Mouse (Mus musculus): ENCODE data around the gene Zfp281. TPM values are rescaled to one million over a fixed set of nuclear protein-coding genes. Genes with fewer than 3 reads are reported as not detected.

The Zfp281 gene
- polyA plus RNA-seq, 1 experiment from 2014 or later = 20.6 TPM

- WGBS = 81% methylated on average over 3 of the region's 3 CpGs
- H3K4me1 ChIP-seq (replicated peaks) = no peaks in the 10 kb centered on the region
- ATAC-seq (ENCODE audit: low FRiP score, low read depth) = no peak
- no peak overlapping the region for H3K4me3 ChIP-seq
- H3K4me2 ChIP-seq = no peak overlapping the region
- no peaks in the 10 kb centered on the region for H3K36me3 ChIP-seq
- no peak overlapping the region for H3K9ac ChIP-seq
- H3K27ac ChIP-seq (replicated peaks) = no peak overlapping the region
- no peaks in the 10 kb centered on the region for H3K27me3 ChIP-seq
- no peaks in the 10 kb centered on the region for H3K9me3 ChIP-seq
These were observed 24.6 kb upstream of the Zfp281 start for GRCm38 (mm10) chr1:136600067-136600466.

DNA sequence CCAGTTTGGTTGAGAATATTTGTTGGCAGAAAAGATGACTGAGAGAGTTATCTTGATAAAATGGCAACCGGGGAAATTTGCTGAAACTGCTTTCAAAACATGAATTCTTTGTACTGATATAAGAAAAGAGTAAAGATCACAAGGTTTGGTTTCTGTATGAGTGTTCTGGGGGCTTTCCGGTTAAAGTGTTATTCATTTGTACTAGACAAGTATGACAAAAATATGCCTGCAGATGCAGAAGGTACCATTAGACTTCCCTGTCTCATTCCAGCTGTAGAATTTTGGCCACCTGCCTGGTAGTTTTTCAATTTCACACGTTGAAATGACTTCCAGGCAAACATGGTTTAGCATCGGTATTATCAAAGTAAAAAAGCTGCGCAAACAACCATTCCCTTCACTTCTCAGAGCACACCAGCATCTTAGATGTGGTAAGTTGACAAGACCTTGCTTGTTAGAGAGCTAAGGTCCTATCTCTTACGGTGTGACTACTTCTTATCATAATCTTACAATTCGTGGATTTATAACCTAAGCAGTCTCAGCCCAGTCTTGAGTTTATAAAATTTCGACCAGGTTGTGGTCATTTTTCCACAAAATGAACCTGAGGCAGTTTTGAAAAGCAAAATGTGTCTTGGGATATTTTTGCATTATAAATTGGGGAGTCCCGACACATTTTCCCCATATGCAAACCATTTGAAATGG lies 23.9 kb upstream of the Zfp281 start:
- no peak for ATAC-seq (ENCODE audit: low FRiP score, low read depth)
- Histone ChIP-seq H3K9me3 (no peaks in the 10 kb centered on the region), H3K27ac (replicated peaks) (no peak overlapping the region), H3K27me3 (no peaks in the 10 kb centered on the region), H3K36me3 (no peaks in the 10 kb centered on the region), H3K9ac (no peak overlapping the region), H3K4me3 (no peak overlapping the region), H3K4me2 (no peak overlapping the region), H3K4me1 (replicated peaks) (no peaks in the 10 kb centered on the region)
- 89% methylated on average over 9 of the region's 9 CpGs for WGBS

DNA sequence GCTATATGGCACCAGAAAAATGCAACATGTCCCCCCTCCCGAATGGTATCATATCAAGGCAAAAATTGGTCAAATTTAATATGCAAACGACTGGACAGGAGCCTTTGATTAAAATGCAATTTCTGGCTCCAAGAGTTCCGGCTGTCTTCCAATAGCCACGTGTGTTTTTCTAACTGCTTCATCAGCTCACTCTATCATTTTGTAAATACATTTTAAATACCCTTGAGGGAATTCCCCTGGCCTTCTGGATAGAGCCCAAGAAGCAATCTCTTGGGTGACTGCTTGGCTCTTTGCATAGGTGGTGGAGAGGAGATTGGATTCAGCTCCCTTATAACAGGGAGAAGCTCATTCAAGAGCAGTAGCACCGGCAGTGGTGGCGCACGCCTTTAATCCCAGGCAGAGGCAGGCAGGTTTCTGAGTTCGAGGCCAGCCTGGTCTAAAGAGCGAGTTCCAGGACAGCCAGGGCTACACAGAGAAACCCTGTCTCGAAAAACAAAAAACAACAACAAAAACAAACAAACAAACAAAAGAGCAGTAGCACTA lies 23.3 kb upstream of the Zfp281 start:
- no peaks in the 10 kb centered on the region for H3K4me1 ChIP-seq (replicated peaks)
- no peaks in the 10 kb centered on the region for H3K36me3 ChIP-seq
- no peak for ATAC-seq (ENCODE audit: low FRiP score, low read depth)
- no peak overlapping the region for H3K4me3 ChIP-seq
- no peak overlapping the region for H3K4me2 ChIP-seq
- no peak overlapping the region for H3K27ac ChIP-seq (replicated peaks)
- no peaks in the 10 kb centered on the region for H3K27me3 ChIP-seq
- WGBS = 83% methylated on average over 10 of the region's 10 CpGs
- no peak overlapping the region for H3K9ac ChIP-seq
- no peaks in the 10 kb centered on the region for H3K9me3 ChIP-seq

DNA sequence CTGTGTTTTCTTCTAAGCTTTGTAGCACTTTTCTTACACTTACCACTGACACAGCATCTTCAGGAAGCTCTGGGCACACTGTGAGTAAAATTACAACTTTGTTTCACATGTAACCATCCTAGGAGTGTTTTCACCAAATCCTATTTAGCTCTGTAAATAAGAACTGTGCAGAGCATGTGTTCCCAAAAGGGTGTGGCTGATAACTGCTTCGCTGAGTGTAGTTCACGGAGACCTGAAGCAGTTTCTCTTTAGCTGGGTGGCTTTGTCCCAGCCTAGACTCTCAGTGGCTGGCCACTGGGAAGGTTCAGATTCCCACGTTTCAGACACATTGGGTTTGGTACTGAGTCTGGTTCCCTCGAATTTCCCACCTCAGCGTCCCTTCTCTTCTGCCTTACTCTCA lies 22.4 kb upstream of the Zfp281 start:
- Histone ChIP-seq H3K4me1 (replicated peaks) (no peaks in the 10 kb centered on the region), H3K9ac (no peak overlapping the region), H3K4me2 (no peak overlapping the region), H3K9me3 (no peaks in the 10 kb centered on the region), H3K36me3 (no peaks in the 10 kb centered on the region), H3K27ac (replicated peaks) (no peak overlapping the region), H3K4me3 (no peak overlapping the region), H3K27me3 (no peaks in the 10 kb centered on the region)
- no peak for ATAC-seq (ENCODE audit: low FRiP score, low read depth)
- WGBS = 88% methylated on average over 5 of the region's 5 CpGs

GRCm38 (mm10) chr1:136604190-136604589 lies 20.5 kb upstream of the Zfp281 start:
- WGBS = 87% methylated on average over 4 of the region's 4 CpGs
- Histone ChIP-seq H3K9me3 (no peaks in the 10 kb centered on the region), H3K4me2 (no peak overlapping the region), H3K9ac (no peak overlapping the region), H3K27me3 (no peaks in the 10 kb centered on the region), H3K4me3 (no peak overlapping the region), H3K36me3 (no peaks in the 10 kb centered on the region), H3K27ac (replicated peaks) (no peak overlapping the region), H3K4me1 (replicated peaks) (no peaks in the 10 kb centered on the region)
- no peak for ATAC-seq (ENCODE audit: low FRiP score, low read depth)

DNA sequence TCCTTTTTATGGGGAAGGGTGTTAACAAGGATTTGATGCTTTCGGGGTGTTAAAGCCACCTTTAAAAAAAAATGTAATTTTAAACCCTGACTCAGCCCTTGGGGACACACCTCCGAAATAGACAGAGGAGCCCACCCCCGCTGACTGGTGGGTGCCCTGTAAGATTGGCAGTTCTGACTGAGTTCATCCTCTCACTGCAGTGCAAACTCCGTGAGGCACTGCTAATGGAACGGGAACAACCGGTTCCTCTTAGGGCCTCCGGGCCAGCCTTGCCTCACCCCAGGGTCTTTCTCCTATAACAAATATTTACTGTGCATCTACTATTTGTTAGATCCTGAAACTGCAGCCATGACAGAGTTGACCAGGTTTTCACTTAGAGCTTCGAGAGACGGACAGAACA lies 18.9 kb upstream of the Zfp281 start:
- no peak for ATAC-seq (ENCODE audit: low FRiP score, low read depth)
- Histone ChIP-seq H3K36me3 (no peaks in the 10 kb centered on the region), H3K4me1 (replicated peaks) (no peaks in the 10 kb centered on the region), H3K9ac (no peak overlapping the region), H3K9me3 (no peaks in the 10 kb centered on the region), H3K27me3 (no peaks in the 10 kb centered on the region), H3K27ac (replicated peaks) (no peak overlapping the region), H3K4me2 (no peak overlapping the region), H3K4me3 (no peak overlapping the region)
- 85% methylated on average over 9 of the region's 9 CpGs for WGBS

DNA sequence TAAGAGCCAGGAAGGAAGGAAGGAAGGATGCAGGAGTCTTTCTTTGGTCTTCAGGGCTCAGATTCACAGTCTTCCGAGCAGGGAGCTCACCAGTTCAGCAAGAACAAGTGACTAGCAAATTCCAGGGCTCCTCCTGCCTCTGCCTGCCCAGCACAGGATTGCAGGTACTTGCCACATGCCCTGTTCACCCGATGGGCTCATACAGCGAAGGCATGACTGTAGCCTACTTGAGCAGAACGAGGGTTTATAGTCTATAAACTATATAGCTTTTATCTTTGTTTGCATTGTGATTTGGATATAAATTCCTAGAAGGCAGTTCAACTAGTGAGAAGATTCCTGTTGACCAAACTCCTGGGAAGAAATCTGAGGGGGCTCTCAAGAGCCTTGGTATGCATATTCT lies 18.4 kb upstream of the Zfp281 start:
- no peak overlapping the region for H3K9ac ChIP-seq
- H3K27ac ChIP-seq (replicated peaks) = no peak overlapping the region
- ATAC-seq (ENCODE audit: low FRiP score, low read depth) = no peak
- H3K9me3 ChIP-seq = no peaks in the 10 kb centered on the region
- WGBS = 90% methylated on average over 4 of the region's 4 CpGs
- no peaks in the 10 kb centered on the region for H3K4me1 ChIP-seq (replicated peaks)
- no peaks in the 10 kb centered on the region for H3K27me3 ChIP-seq
- no peak overlapping the region for H3K4me3 ChIP-seq
- no peak overlapping the region for H3K4me2 ChIP-seq
- no peaks in the 10 kb centered on the region for H3K36me3 ChIP-seq

DNA sequence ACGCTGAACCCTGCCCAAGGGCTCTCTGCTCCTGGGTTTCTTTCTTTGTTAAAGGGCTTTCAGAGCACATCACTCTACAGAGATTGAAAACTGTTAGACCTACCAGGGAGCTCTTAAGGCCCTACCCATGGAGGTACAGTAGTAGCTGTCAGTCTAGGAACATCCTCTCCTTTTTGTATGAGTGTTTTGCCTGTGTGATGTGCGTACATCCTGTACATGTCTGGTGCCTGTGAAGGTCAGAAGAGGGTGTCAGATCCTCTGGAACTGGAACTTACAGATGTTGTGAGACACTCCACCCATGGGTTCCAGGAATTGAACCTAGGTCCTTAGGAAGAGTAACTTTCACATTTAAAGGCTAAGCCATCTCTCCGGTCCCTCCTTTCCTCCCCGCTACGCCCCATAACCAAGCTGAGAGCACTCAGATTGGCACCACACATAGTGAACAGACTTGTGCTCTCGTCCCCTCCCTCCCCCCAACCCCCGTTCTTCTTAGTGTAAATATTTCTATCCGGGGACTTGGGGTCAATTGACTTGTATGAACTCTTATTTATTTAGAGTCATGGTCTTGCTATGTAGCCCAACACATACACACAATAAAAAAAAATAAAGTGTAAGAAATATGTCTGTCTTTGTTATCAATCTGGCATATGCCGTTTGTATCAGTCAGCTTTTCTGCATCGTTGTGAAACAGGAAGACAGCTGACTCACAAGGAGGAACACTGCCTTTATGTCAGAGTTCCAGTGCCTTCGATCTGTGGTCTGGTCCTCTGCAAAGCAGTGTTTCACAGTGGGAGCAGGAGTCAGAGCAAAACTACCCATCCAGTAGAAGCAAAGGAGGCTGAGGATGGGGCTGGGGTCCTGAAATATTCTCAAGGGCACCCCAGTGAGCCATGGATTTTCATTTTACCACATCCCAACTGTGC lies 16.1 kb upstream of the Zfp281 start:
- H3K4me3 ChIP-seq = no peak overlapping the region

DNA sequence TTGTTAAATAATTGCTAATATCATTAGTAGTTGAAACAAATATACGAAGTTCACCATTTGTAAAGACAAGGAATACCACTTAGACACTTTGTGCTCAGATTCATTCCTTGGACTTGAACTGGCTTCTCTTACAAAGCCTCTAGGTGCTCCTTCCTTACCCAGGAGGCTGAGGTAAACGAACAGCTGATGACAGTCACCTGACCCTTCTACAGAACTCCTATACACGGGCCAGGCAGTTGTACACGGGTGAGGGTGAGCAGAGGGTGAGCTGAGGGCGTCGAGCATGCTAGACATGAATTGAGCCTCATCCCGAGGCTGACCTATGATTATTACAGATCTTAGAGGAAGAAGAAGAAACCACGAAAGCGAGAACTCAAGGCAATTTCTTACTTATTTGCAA lies 12.9 kb upstream of the Zfp281 start:
- H3K9ac ChIP-seq = no peak overlapping the region
- H3K4me3 ChIP-seq = no peak overlapping the region
- no peaks in the 10 kb centered on the region for H3K36me3 ChIP-seq
- no peaks in the 10 kb centered on the region for H3K9me3 ChIP-seq
- WGBS = 88% methylated on average over 9 of the region's 9 CpGs
- no peak overlapping the region for H3K27ac ChIP-seq (replicated peaks)
- no peak overlapping the region for H3K4me2 ChIP-seq
- no peaks in the 10 kb centered on the region for H3K27me3 ChIP-seq
- H3K4me1 ChIP-seq (replicated peaks) = 0 out of 2 replicates have a peak, but pooled peaks cover 3% of the 10 kb centered on the region
- ATAC-seq (ENCODE audit: low FRiP score, low read depth) = no peak

More for the DNA sequence above, 16.1 kb upstream of the Zfp281 start:
- no peaks in the 10 kb centered on the region for H3K36me3 ChIP-seq
- H3K27me3 ChIP-seq = no peaks in the 10 kb centered on the region
- ATAC-seq (ENCODE audit: low FRiP score, low read depth) = no peak
- 89% methylated on average over 11 of the region's 11 CpGs for WGBS
- no peaks in the 10 kb centered on the region for H3K9me3 ChIP-seq
- H3K27ac ChIP-seq (replicated peaks) = no peak overlapping the region
- H3K4me1 ChIP-seq (replicated peaks) = 0 out of 2 replicates have a peak, but pooled peaks cover 2% of the 10 kb centered on the region
- H3K9ac ChIP-seq = no peak overlapping the region
- H3K4me2 ChIP-seq = no peak overlapping the region

GRCm38 (mm10) chr1:136613300-136613751 lies 11.4 kb upstream of the Zfp281 start:
- H3K4me2 ChIP-seq = no peak overlapping the region
- no peak overlapping the region for H3K9ac ChIP-seq
- 35% methylated on average over 6 of the region's 6 CpGs for WGBS
- no peaks in the 10 kb centered on the region for H3K9me3 ChIP-seq
- H3K27me3 ChIP-seq = no peaks in the 10 kb centered on the region
- no peak overlapping the region for H3K27ac ChIP-seq (replicated peaks)
- ATAC-seq (ENCODE audit: low FRiP score, low read depth) = no peak
- no peak overlapping the region for H3K4me3 ChIP-seq
- H3K4me1 ChIP-seq (replicated peaks) = 0 out of 2 replicates have a peak, but pooled peaks cover 3% of the 10 kb centered on the region
- H3K36me3 ChIP-seq = no peaks in the 10 kb centered on the region

DNA sequence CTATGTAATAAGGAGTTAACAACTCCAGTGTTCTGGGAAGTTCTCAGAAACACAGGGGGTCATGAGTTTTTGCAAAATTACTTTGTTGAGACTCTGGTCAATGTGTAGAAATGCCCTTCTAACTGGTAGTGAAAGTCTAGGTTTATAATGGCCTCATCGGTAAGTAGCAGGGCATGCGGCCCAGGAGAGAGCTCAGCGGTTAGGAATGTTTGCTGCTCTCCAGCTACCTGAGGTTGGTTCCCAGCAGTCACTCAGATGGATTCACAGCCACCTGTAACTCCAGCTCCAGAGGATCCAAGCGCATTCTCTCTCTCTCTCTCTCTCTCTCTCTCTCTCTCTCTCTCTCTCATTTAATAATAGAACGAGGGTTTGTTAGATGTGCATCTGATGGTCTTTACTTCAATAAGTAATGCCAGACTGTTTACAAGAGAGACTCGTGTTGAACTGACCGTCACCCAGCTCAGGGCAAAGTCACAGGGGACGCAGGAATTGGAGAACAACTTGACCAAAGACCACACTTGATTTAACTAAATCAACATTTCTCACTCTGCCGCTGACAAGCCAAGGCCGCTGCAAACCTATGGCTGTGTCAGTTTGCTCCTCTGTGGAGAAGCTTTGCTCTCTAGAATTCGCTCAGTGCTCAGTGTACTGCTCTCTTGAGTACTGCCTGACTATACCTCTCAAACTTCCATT lies 9.8 kb upstream of the Zfp281 start:
- WGBS = 94% methylated on average over 11 of the region's 11 CpGs
- no peak overlapping the region for H3K9ac ChIP-seq
- H3K27ac ChIP-seq (replicated peaks) = no peak overlapping the region
- no peak overlapping the region for H3K4me3 ChIP-seq
- no peak for ATAC-seq (ENCODE audit: low FRiP score, low read depth)
- H3K9me3 ChIP-seq = no peaks in the 10 kb centered on the region
- no peaks in the 10 kb centered on the region for H3K27me3 ChIP-seq
- H3K4me2 ChIP-seq = no peak overlapping the region
- H3K4me1 ChIP-seq (replicated peaks) = 0 out of 2 replicates have a peak, but pooled peaks cover 3% of the 10 kb centered on the region
- no peaks in the 10 kb centered on the region for H3K36me3 ChIP-seq

Data from hindbrain, embryonic 15.5 days (tissue).